Mouse (Mus musculus) embryo, embryonic 10.5 days (tissue): ENCODE measurements at regions not wholly inside any gene's neighbourhood (a gene's known extent, or its start where the extent isn't known, plus 50 kb on each side); places are given as distances from the start of the nearest gene placed in this dataset.

Experiments used
- DNase-seq: peaks from one replicate; pipeline ENCODE4 v3.0.0-alpha.2; 2015; ENCODE audit warnings: low spot score

- no peak for DNase-seq
These were observed 91.9 kb upstream of the Hs3st1 start for GRCm38 (mm10) chr5:39847187-39847586.

- DNase-seq: no peak
These were observed 85.9 kb upstream of the Hs3st1 start for GRCm38 (mm10) chr5:39841186-39841585.

DNA sequence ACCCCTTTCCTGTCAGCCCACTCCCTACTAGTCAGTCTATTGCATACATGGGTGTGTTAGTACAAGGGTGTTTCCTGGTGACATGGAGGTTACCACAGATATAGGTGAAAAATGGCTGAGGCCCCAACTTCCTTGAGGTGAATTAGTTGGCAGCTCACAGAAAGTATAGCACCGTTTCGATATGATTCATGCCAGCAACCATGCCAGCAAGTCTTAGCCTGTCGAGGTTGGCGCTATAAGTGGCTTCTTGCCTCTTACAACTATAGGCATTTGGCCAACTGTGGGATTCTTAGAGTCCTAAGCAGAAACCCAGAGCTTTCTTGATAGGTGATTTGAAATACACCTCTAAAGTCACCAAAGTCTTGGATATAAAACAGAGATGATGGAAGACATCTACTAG is 85.3 kb upstream of the Hs3st1 start:
- DNase-seq: no peak

DNA sequence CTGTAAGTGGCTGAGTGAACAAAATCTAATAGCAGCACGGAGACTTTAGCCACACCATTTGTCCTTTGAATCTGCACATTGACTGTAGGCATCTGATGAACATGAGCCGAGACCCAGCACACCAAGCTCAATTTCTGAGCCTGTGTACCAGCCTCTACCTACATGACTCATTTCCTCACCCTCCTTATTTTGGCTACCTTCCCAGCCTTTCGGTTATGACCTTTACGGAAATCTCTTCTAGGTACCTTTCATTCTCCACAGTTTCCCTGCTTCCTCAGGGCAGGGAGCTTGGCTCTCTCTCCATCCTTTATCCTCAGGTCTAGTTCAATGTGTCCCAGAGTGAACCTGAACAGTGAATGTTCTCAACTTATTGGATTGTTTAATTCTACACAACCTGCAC is 77.3 kb upstream of the Hs3st1 start:
- DNase-seq: no peak

GRCm38 (mm10) chr5:39824680-39825079 is 69.4 kb upstream of the Hs3st1 start:
- no peak for DNase-seq

DNA sequence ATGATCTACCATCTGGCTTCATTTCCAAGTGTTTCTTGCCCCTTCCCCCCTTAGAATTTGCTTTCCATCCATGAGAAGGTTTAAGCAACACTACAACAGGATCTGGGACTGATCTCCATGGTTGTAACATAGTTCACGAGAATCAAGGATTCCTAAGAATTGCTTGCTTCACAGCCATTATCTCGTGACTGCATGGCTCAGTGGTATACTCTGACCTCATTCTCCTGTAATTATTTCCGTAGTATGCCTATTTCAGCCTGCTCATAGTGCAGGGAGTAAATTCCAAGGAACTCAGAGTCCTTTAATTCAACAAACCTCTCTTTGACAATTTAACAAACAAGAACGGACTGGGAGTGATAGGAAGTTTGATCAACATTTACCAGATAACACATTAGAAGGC is 51.4 kb upstream of the Hs3st1 start:
- no peak for DNase-seq
